Mouse (Mus musculus) granulocyte monocyte progenitor cell, adult 5-6 weeks (primary cell): Measurements from ENCODE around the gene Scaf11. TPM values are rescaled to one million over a fixed set of nuclear protein-coding genes. Genes with fewer than 3 reads are reported as not detected.
"Not testable (repeated sequence)": the region's sequence is repeated elsewhere in the genome, so short reads cannot be mapped to it uniquely, and the experiment has no call there.

Source experiments
- ATAC-seq: replicated peaks from 2 replicates; pipeline ENCODE4 v1.8.0; 2016; ENCODE audit warnings: mild to moderate bottlenecking, moderate TSS enrichment, inconsistent platforms; ENCODE audit not compliant: poor library complexity, severe bottlenecking
- total RNA-seq, 2 experiments: library from RNA; stranded (forward) in 1 of 2; stranded (reverse) in 1 of 2; fragments of 200-712, 200-1000 nt in 1 of 2; fragments of >200 nt in 1 of 2; fragmentation: Nextera tagmentation in 1 of 2; gene quantifications; 2 replicates each; pipeline ENCODE4 v1.2.3; 2014 to 2017

Gene Scaf11
- total RNA-seq, 2 experiments from 2014 or later: 88.4 to 126 TPM

DNA sequence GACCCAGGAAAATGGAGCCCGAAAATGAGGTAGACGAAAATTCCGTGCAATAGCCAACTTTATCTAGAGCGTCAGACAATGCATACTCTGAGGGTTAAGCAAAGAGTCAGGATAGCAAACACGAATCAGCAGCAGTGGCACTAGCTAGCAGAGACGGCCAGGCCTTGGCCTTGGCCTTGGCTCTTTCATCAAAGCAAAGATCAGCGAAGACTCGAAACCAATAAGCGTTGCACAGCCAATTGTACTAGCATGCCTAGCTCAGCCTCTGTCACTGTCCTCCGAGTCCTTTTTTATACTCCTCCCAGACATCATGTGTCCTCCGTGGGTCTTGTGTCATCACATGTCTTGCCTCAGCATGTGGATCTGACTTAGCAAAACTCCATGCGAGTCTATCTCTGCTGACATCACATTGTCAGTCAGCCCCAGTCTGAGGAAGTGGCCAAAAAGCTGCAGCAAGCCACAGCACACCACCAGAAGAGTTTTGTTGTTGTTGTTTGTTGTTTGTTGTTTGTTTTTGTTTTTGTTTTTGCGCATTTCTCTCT lies 5.8 kb upstream of the Scaf11 start:
- peak; percentile 91 for ATAC-seq

DNA sequence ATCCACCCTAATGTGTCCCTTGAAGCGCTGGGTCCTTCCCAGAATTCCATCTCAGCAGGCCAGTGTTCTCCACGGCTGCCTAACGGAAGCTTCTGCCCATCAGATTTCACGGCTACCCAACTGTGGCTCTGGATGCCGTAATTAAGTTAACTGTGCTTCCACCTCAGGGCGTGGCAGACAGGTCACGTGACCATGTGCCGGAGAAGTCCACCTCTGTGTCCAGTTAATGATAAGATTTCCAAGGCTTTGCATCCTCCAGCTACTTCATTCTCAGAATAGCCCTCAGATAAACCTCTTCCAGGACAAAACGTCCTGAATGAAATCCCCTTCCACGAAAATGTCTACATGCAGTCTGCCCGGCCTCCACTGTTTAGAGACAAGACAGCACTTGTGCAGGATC lies 4.4 kb upstream of the Scaf11 start:
- no peak for ATAC-seq

DNA sequence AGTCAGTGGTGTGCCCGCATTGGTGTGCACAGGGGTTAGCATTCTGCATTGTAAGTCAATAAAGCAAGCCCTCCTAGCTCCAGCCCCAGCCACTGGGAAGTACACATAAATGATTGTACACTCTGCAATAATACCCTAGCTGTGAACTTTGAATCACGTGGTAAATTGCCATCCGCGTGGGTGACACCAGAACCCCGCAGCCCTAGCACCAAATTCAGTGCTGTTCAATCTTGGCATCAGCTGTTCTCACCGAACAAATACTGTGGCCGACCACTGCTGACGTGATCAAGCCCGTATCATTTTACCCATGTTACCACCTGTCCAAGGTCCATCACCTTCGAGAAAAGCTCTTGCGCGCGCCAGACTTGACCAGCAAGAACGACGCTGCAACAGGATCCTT lies 3.2 kb upstream of the Scaf11 start:
- ATAC-seq: no peak

DNA sequence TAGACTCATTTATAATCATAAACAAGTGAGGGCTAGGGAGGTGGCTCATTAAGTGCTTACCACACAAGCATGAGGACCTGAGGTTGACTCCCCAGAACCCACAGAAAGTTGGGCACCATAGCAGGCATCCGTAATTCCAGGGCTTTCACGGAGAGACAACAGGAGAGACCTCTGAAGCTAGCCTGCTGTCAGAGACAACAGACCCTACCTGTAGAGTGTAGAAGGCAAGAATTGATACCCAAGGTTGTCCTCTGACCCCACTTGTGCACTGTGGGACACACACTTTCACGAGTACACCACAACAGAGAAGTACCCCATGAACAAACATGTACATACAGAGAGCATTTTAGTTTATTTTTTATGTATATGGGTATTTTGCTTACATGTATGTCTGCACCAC lies 2.0 kb upstream of the Scaf11 start:
- no peak for ATAC-seq

DNA sequence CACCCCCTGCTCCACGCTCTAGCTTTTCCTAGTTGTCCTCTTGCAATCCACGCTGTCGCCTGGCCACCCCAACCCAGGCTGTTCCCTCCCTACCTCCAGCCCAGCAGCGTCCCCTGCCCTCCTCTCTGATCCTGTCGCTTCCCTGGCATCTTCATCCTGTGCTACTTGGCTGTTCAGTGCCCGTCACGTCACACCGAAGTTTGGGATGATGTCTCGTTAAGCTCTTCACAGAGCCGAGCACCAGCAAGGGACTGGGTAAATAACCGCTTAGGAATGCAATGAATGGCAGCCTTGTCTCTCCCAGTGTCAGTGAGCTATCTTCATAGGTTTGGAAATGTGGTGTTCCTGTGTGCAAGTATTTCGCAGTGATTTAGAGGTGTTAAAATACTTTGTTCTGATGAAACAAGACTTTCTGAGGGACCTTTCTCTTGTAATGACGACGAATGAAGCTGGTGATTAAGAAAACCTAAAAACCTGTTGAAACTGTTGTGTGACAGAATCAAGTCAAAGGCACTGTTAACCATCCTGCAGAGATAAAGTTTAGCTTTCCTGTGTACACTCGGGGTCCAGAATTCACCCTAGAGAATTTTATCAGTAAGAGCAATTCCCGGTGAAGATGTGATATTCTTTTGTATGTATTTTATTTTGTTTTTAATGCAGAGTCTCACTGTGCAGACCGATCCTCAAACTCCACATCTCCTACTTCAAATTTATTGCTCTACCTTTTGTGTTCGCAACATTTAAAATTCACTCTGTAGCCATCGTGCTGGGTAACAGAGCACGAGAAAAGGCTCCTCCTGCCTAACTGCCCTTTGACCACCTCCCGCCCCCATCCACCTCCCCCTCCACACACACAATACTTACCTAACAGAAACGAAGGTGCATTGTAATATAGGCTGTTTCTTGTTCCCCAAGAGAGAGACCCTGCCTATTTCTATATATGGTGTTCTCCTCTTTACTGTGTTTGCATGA lies 1.2 kb upstream of the Scaf11 start:
- ATAC-seq: no peak; the same call in 1 of the 2 replicates

DNA sequence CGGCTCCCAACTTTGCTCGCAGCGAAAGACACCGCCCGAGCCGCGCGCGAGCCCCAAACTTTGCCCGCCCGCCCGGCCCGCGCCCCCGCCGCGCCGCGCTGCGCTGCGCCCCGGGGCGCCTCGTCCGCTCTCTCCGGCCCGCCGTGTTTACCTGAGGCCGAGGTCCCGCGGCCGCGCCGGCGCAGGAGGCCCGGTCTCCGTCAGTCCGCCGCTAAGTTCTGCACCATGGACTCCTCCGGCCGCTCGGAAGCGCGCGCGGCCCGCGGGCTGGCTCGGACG lies 253 bp downstream of the Scaf11 start:
- ATAC-seq: no peak

DNA sequence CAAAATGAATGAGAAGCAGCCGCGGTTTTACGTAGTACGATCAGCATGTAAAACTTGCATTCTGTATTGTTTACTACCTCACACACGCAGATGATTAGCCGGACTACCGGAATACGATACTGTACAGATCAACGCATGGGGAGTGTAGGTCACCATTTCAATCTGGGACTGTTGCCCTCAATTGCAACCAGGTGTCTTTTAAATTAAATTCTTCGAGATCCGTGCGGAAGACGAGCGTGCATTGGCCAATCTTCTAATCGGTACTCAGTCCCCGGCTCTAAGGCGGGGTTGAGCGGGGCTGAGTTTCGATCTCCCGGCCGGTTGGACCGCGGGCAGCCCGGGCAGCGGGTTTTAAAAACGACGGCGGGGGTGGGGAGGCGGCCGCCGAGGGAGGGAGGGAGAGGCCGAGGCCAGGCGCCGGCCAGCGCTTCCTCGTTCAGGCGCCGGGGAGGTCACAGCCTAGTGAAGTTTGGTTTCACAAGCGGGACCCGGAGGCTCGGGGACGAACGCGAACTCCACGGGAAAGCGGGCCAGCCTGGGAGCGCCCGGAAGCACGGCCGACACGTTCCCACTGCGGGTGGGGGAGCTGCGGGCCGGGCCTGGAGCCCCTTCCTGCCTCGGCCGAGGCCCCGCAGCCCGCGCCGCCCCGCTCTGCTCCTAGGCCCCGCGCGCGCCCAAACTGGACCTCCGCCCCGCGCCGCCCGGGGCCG lies 747 bp downstream of the Scaf11 start:
- peak; percentile 38 for ATAC-seq

DNA sequence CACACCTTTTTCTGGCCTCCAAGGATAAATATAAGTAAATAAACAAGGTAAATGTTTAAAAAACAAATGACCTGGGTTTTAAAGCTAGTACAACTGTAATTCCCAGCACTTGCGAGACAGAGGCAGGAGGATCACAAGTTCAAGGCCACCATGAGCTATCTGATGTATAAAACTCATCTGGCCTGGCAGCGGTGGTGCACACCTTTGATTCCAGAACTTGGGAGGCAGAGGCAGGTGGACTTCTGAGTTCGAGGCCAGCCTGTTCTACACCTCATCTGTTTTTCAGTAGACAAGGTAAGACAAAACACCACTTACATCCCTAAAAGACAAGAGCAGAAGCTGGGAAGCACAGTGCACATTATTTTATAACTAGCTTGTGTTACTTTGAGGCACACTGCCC lies 2.4 kb downstream of the Scaf11 start:
- no peak for ATAC-seq

DNA sequence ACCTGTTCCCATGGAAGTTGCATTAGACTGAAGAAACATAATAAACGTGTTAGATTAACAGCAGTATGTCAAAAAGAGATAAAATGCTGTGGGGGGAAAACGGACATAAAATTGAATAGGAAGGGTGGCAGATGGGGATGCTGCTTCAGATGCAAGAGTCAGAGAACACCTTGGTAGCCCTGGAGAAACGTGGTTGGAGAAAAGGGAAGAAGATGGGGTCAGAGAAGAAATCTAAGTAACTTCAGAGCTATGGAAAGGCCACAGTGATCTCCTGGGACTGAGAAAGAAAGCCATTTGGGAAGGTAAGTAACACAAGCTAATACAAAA lies 3.3 kb downstream of the Scaf11 start:
- no peak for ATAC-seq

DNA sequence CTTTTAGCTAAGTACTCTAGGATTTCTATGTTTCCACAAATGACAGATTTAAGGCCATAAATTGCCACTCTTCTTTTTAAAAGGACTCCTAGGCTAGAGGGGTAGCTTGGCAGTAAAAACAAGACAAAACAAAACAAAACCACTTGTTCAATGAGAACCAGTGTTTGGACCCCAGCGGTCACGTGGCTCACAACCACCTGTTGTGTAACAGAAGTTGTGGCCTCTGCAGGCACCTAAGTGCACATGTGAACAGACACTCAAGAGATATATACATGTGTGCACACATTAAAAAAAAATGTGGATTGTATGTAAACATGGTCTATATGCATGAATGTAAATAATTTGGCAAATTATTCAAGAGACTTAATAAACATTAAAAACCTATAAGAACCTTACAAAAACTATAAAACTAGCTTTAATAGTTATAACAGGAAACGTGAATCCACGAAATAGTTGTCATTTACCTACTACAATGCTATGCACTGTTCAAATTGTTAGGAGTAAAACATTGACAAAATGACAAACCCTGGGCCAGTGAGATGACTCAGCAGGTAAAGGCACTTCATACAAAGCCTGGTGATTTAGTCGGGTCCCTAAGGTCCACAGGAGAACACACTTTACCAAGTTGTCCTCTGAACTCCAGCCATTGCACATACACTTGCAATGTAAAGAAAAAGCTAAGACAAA lies 3.8 kb downstream of the Scaf11 start:
- ATAC-seq: no peak

DNA sequence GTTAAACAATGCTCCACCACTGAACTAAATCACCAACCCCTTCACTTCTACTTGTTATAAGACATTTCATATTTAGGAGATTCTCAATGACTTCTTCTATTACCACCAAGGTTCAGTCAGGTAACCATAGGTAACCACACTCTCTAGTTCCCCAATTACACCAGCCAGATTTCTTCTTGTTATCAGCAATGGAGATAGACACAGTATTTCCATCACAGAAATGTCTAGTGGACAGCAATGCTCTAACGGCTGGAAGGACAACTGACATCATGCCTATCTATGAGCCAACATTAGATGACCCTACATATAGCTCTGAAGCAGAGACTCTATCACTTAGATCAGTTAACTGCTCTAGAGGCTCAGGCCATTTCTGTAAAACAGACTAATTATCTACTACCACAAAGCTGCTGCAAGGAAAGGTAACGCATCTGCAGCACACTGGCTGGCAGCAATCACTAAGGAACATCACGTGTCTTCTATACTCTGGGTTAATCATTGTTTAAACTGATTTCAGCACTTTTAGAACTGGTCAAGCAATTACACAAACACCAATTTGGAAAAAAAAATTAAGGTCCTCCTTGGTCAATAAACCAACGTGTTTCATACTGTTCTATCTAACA lies 4.9 kb downstream of the Scaf11 start:
- no peak for ATAC-seq

DNA sequence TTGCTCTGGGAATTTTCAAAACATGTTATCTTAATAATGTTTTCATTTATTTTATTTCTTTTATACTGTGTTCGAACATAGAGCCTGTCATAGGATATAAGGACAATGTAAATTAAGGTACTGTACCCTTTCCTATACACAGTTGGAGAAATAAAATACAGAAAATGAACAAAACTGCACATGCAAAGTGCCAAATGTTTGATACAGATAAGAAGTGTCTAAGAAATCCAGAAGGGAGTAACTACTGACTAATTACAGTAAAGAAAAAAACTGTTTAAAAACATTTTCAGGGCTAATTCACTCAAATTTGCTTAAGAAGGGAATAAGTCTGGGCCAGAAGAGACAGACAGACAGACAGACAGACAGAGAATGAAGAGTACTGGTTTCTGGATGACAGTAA lies 7.3 kb downstream of the Scaf11 start:
- no peak for ATAC-seq

DNA sequence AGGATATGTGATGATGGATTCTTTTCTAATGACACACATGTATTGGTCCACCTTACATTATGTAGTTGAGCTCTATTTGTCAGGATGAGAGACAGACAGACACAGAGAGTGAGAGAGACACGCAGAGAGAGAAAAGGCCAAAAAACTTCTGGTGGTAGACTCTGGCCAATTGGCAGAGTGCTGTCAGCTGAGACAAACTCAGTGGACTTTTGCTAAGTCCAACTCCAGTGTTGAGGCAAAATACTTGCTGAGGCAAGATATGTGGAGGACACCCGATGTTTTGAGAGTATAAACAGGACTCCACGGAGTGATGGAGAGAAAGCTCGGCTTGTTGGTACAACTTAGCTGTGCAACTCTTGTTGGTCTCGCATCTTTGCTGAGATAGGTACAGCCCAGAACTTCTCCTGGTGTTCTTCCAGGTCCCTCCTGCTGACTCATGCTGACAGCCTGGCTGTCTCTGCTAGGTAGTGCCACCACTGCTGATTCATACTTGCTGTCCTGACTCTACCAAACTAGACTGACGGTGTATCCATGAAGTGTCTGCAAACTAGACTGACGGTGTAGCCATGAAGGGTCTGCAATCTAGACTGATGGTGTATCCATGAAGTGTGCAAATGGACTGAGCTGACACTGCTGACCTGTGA lies 11.9 kb downstream of the Scaf11 start:
- no peak for ATAC-seq

DNA sequence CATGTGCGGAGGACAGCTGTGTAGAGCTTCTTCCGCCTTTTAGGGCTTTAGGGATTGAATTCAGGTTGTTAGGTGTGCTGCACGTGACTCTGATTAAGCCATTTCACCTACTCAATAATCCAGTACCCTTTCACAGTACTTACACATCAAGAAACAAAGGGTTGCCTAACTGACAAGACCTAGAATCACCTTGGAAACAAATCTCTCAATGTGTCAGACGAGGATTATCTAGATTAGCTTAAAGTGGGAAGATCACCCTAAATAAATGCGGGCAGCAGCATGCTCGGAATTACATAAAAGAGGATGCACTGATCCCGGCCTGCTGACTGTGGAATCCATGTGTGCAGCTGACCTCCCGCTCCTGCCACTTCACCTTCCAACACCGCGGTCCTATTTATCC lies 13.9 kb downstream of the Scaf11 start:
- ATAC-seq: no peak

DNA sequence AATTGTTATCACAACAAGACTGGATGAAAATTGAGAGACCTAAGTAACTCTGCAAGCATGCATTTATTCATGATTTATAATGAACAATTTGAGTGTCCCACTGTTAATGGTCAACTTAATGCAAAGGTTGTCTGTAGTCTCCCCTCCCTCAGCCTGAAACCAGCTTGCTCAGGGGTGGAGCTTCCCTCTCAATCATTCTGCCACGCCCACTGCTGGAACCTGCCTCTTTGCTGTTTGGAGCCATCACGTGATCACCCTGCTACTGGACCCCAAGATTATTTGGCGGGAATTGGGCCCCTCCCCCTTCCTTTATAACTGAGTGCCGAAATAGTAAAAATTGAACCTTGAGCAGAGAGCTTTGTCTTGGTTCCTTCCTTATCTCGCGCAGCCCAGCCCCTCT lies 19.2 kb downstream of the Scaf11 start:
- not testable (repeated sequence) for ATAC-seq

DNA sequence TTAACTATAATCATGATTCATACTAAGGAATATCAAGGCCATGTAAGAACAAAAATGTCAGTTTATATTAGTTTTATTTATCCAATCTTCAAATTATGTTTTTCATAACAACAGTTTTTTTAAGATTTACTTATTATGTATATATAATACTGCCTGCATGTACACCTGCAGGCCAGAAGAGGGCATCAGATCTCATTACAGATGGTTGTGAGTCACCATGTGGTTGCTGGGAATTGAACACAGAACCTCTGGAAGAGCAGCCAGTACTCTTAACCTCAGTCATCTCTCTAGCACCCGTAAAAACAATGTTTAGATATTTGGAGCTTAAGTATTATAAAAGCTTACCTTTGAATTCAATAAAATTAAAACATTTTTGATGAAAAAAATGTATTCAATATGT lies 26.4 kb downstream of the Scaf11 start:
- no peak for ATAC-seq

DNA sequence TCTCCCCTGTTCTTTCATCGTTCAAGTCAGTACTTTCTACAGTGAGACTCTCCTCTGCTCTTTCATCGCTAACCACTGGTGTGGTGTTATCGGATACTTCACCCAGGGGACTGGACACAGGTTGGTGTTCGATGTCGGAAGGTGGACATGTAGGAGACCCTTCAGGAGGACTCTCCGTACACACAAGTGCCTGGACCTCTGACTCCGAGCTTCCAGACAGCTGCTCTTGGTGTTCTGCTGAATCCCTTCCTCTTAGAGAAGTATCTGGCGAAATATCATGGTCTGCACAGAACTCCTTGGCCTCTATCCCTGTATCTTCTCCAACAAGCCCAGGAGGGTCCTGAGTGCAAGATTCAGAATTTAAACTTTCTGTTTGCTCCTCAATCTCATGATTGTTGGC lies 40.7 kb downstream of the Scaf11 start:
- no peak for ATAC-seq

DNA sequence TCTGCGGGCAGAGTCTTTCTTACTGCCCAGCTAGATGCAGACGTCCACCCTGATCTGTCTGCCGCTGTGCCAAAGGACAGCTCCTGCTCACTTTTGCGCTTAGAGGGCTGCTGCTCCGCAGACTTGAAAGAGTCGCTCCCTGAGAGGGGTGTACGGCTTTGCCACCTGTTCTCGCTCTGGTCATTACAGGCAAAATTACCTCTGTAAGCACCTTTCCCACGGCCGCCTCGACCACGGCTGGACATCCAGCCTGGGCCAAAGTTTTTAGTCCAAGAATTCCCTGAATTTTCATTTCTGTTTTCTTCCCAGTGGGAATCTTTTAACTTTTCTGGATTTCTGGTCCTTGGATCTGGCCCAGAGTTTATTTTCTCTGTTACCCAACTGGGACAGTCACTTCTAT lies 42.5 kb downstream of the Scaf11 start:
- ATAC-seq: no peak

DNA sequence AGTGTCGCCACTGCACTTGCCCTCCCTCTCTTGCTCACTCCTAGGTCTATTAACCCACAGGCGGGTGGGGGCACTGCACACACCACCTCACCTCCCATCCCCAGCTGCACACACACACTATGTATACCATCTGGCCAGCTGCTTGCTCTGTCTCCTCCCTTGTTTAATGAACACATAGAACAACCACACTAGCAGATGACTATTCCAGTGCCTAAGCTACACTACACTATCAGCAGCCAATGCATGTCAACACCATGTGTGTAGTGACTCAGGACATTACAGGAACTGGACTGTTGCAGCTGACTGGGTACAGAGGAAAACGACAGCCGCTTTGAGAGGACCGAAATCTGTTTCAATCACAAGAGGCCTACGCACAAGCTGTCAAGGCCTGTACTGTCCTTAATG lies 51.9 kb downstream of the Scaf11 start:
- peak; percentile 45; the same call in 1 of the 2 replicates for ATAC-seq

DNA sequence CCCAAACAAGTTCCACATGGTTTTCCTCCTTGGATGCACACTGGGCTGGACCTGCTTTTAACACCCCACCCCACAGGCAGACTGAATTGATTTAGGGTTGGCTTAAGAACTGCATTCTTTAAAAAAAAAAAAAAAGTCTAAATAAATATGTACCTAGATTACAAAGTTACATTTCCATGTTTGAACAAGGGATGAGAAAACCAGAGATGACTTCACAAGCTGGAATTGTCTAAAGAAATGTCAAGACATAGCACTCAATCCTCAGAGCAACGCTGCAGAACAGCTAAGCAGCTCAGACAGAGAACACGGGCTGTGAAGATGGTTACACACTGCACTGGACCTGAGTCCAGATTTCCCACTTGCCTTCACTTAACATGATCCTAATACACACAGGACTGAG lies 53.5 kb downstream of the Scaf11 start:
- no peak for ATAC-seq
